Mouse (Mus musculus) CH12.LX (cell line): ENCODE results near the gene Magee2. TPM values are rescaled to one million over a fixed set of nuclear protein-coding genes. Genes with fewer than 3 reads are reported as not detected.
"Not testable (repeated sequence)": the region's sequence is repeated elsewhere in the genome, so short reads cannot be mapped to it uniquely, and the experiment has no call there.

Experiments used
- DNase-seq: peaks from one replicate; pipeline ENCODE4 v3.0.0-alpha.2; 2013; ENCODE audit errors: extremely low read depth
- H3K27ac ChIP-seq: 2 replicates; pipeline ENCODE4 v1.5.1; 2012; ENCODE audit warnings: low read depth, mild to moderate bottlenecking, control low read depth, moderate library complexity; ENCODE audit not compliant: insufficient read depth
- H3K27me3 ChIP-seq: replicated peaks from 2 replicates; pipeline ENCODE3; 2012; ENCODE audit warnings: inconsistent platforms
- H3K36me3 ChIP-seq, 2 experiments: replicated peaks in 1 of 2; 2 replicates each; pipeline versions ENCODE3 to v1.6.1; 2012; ENCODE audit warnings: inconsistent platforms in 1 of 2, low read length in 1 of 2, mild to moderate bottlenecking in 1 of 2, mixed read lengths in 1 of 2, moderate library complexity in 1 of 2; ENCODE audit not compliant: control insufficient read depth in 1 of 2, insufficient read depth in 1 of 2
- H3K4me1 ChIP-seq, 2 experiments: 2 replicates each; pipeline ENCODE4 v1.6.1; 2012; ENCODE audit warnings: inconsistent platforms in 1 of 2, moderate library complexity in 1 of 2; ENCODE audit not compliant: insufficient read depth in 2 of 2, control insufficient read depth in 1 of 2
- H3K4me2 ChIP-seq: 2 replicates; pipeline ENCODE4 v1.6.1; 2012; ENCODE audit warnings: low read depth, mild to moderate bottlenecking, control low read depth; ENCODE audit not compliant: poor library complexity, insufficient read depth, severe bottlenecking
- H3K4me3 ChIP-seq, 3 experiments: fragments of 150-350 bp in 1 of 3; sonication (generic) in 1 of 3; replicated peaks in 1 of 3; 2 replicates each; pipeline versions ENCODE3 to v1.5.1; 2011 to 2012; ENCODE audit warnings: low read depth in 2 of 3, low read length in 2 of 3, mild to moderate bottlenecking in 2 of 3, moderate library complexity in 2 of 3, control low read depth in 1 of 3, improper control_type of control experiment in 1 of 3, inconsistent platforms in 1 of 3, mixed read lengths in 1 of 3; ENCODE audit not compliant: poor library complexity in 1 of 3
- H3K79me2 ChIP-seq: replicated peaks from 2 replicates; pipeline ENCODE4 v1.6.1; 2012; ENCODE audit warnings: mild to moderate bottlenecking, moderate library complexity; ENCODE audit not compliant: control insufficient read depth, poor library complexity, insufficient read depth, severe bottlenecking; ENCODE audit errors: extremely low read depth
- H3K9ac ChIP-seq: 2 replicates; pipeline ENCODE4 v1.6.1; 2012; ENCODE audit warnings: low read depth, mild to moderate bottlenecking, control low read depth, moderate library complexity; ENCODE audit not compliant: insufficient read depth
- H3K9me3 ChIP-seq: replicated peaks from 2 replicates; pipeline ENCODE3; 2012; ENCODE audit warnings: low read length, inconsistent platforms, mixed read lengths
- dilution Hi-C: fragments of 300-500 bp; cut with MboI; formaldehyde crosslinking; loops from 2 replicates; pipeline ENCODE4 v1.14.3; 2020; ENCODE audit warnings: low sequenced_read_pairs; ENCODE audit not compliant: extremely low pct_unique_long_range_greater_than_20kb, extremely low pct_ligation_motif_present
- in situ Hi-C: fragments of 300-500 bp; cut with MboI; formaldehyde crosslinking; loops from 3 replicates; pipeline ENCODE4 v1.14.3; 2019; ENCODE audit warnings: low sequenced_read_pairs, low pct_ligation_motif_present, low pct_unique_long_range_greater_than_20kb, mixed read lengths
- polyA plus RNA-seq: library from polyadenylated mRNA; unstranded; fragments of >175 nt; gene quantifications from 2 replicates; pipeline ENCODE4 v1.2.1, GENCODE M21; 2012; ENCODE audit warnings: low read depth; ENCODE audit not compliant: insufficient read length
- total RNA-seq, 2 experiments: library from RNA; depleted of rRNA; stranded (reverse); fragments of 300-350 nt in 1 of 2; fragments of >200 nt in 1 of 2; gene quantifications; 2 replicates each; pipeline ENCODE4 v1.2.3; 2012 to 2014

The Magee2 gene
- total and polyA plus RNA-seq, 3 experiments: not detected

GRCm38 (mm10) chrX:104816987-104817386 is 40.1 kb downstream of the Magee2 start:
- H3K27ac ChIP-seq, dilution Hi-C loops, H3K4me3 ChIP-seq, H3K9ac ChIP-seq, H3K79me2 ChIP-seq, H3K9me3 ChIP-seq, in situ Hi-C loops, H3K4me2 ChIP-seq, H3K27me3 ChIP-seq, H3K36me3 ChIP-seq, DNase-seq: not testable (repeated sequence)
- H3K4me1 ChIP-seq: peaks cover 0 to 11% of the 10 kb centered on the region in 2 experiments; a peak in 1 of 4 replicates

- in situ Hi-C loops: not testable (repeated sequence)
Measured at GRCm38 (mm10) chrX:104813704-104814103, 43.4 kb downstream of the Magee2 start.

More at GRCm38 (mm10) chrX:104813704-104814103, 43.4 kb downstream of the Magee2 start:
- H3K36me3 ChIP-seq, H3K9me3 ChIP-seq, H3K9ac ChIP-seq, H3K4me3 ChIP-seq, H3K79me2 ChIP-seq, H3K4me2 ChIP-seq, H3K27me3 ChIP-seq, H3K27ac ChIP-seq, dilution Hi-C loops: not testable (repeated sequence)
- peak; percentile 1 for DNase-seq
- H3K4me1 ChIP-seq: peaks cover 0 to 11% of the 10 kb centered on the region in 2 experiments; a peak in 1 of 4 replicates

Other genes starting within 250 kb of the Magee2 start
- gene Zdhhc15, start 186.2 kb downstream of the Magee2 start, total RNA-seq (2012; rRNA removed): not detected in 2 replicates
- gene Zdhhc15, start 186.2 kb downstream of the Magee2 start, total RNA-seq (2014; rRNA removed): not detected in 2 replicates
- gene Zdhhc15, start 186.2 kb downstream of the Magee2 start, polyA plus RNA-seq: not detected in 2 replicates
- 30.9 and 41.3 TPM in 2 replicates for gene Pbdc1, start 222.5 kb upstream of the Magee2 start, total RNA-seq (2012; rRNA removed)
- gene Pbdc1, start 222.5 kb upstream of the Magee2 start, total RNA-seq (2014; rRNA removed): 56.1 and 57.1 TPM in 2 replicates
- 59.4 and 71.4 TPM in 2 replicates for gene Pbdc1, start 222.5 kb upstream of the Magee2 start, polyA plus RNA-seq